Mouse (Mus musculus) limb, embryonic 11.5 days (tissue): ENCODE results near the gene Dmc1. TPM values are rescaled to one million over a fixed set of nuclear protein-coding genes. Genes with fewer than 3 reads are reported as not detected.

Experiments used
- ATAC-seq: fragments of 200-750 bp; cut with Nextera tagmentation; 2 replicates; pipeline ENCODE4 v1.8.0; 2017; ENCODE audit warnings: low read depth; ENCODE audit not compliant: insufficient number of reproducible peaks, low FRiP score, low TSS enrichment
- DNase-seq: peaks from one replicate; pipeline ENCODE4 v3.0.0-alpha.2; 2015; ENCODE audit warnings: low spot score
- H3K27ac ChIP-seq: fragments of 300-500 bp; sonication (generic); replicated peaks from 2 replicates; pipeline ENCODE4 v1.5.1; 2014; ENCODE audit warnings: low read depth, mild to moderate bottlenecking, low read length
- H3K27me3 ChIP-seq: fragments of 300-500 bp; sonication (generic); 2 replicates; pipeline ENCODE4 v1.6.1; 2014; ENCODE audit warnings: mild to moderate bottlenecking, low read length, mixed read lengths; ENCODE audit not compliant: control insufficient read depth, insufficient read depth
- H3K36me3 ChIP-seq: fragments of 300-500 bp; sonication (generic); 2 replicates; pipeline ENCODE4 v1.6.1; 2014; ENCODE audit warnings: mild to moderate bottlenecking, low read length, moderate library complexity, mixed read lengths; ENCODE audit not compliant: control insufficient read depth, insufficient read depth
- H3K4me1 ChIP-seq: fragments of 300-500 bp; sonication (generic); 2 replicates; pipeline ENCODE4 v1.6.1; 2014; ENCODE audit warnings: low read length, mixed read lengths; ENCODE audit not compliant: control insufficient read depth, insufficient read depth
- H3K4me2 ChIP-seq: fragments of 300-500 bp; sonication (generic); 2 replicates; pipeline ENCODE4 v1.6.1; 2014; ENCODE audit warnings: low read depth, mild to moderate bottlenecking, moderate library complexity; ENCODE audit not compliant: severe bottlenecking
- H3K4me3 ChIP-seq: fragments of 300-500 bp; sonication (generic); 2 replicates; pipeline ENCODE4 v1.5.1; 2014; ENCODE audit warnings: low read depth, low read length
- H3K9ac ChIP-seq: fragments of 300-500 bp; sonication (generic); 2 replicates; pipeline ENCODE4 v1.6.1; 2014; ENCODE audit warnings: mild to moderate bottlenecking, low read length
- H3K9me3 ChIP-seq: fragments of 300-500 bp; sonication (generic); 2 replicates; pipeline ENCODE4 v1.6.1; 2016; ENCODE audit warnings: low read length; ENCODE audit not compliant: control insufficient read depth
- WGBS: fragments of 180-500 bp; shearing (Covaris S2); extraction: QIAGEN DNeasy Blood & Tissue Kit; methylation state at CpG from one replicate; pipeline ENCODE4 v1.1.7; 2014; 5-methylcytosine and 5-hydroxymethylcytosine counted together
- polyA plus RNA-seq: library from polyadenylated mRNA; unstranded; fragments of >200 nt; fragmentation: Nextera tagmentation; extraction: Ambion mirVana; gene quantifications from 2 replicates; pipeline ENCODE4 v1.2.1, GENCODE M21; 2014

Gene Dmc1
- polyA plus RNA-seq, 1 experiment from 2014 or later = 1.2 TPM

- no peaks in the 10 kb centered on the region for H3K4me1 ChIP-seq
- H3K27me3 ChIP-seq = no peaks in the 10 kb centered on the region
- peaks cover 2% of the 10 kb centered on the region; the same call in 1 of the 2 replicates for H3K36me3 ChIP-seq
- 89% methylated on average over 7 of the region's 7 CpGs for WGBS
- H3K27ac ChIP-seq = no peak overlapping the region
- no peaks in the 10 kb centered on the region for H3K9me3 ChIP-seq
- no peak overlapping the region for H3K4me2 ChIP-seq
- ATAC-seq (no peak), DNase-seq (no peak)
- no peak overlapping the region for H3K9ac ChIP-seq
- H3K4me3 ChIP-seq = no peak overlapping the region
Measured at GRCm38 (mm10) chr15:79618456-79618855, 13.5 kb upstream of the Dmc1 start.

GRCm38 (mm10) chr15:79617135-79617534, 12.2 kb upstream of the Dmc1 start:
- no peak overlapping the region for H3K4me2 ChIP-seq
- no peak overlapping the region for H3K9ac ChIP-seq
- H3K4me3 ChIP-seq = no peak overlapping the region
- DNase-seq (no peak), ATAC-seq (no peak)
- peaks cover 2% of the 10 kb centered on the region; the same call in 1 of the 2 replicates for H3K36me3 ChIP-seq
- H3K27ac ChIP-seq = no peak overlapping the region
- H3K4me1 ChIP-seq = no peaks in the 10 kb centered on the region
- 87% methylated on average over 11 of the region's 11 CpGs for WGBS
- no peaks in the 10 kb centered on the region for H3K9me3 ChIP-seq
- no peaks in the 10 kb centered on the region for H3K27me3 ChIP-seq

- Histone ChIP-seq H3K27me3 (no peaks in the 10 kb centered on the region), H3K36me3 (peaks cover 2% of the 10 kb centered on the region; the same call in 1 of the 2 replicates)
- whole genome bisulfite sequencing = 88% methylated on average over 5 of the region's 5 CpGs
Measured at GRCm38 (mm10) chr15:79616729-79617128, 11.8 kb upstream of the Dmc1 start.

GRCm38 (mm10) chr15:79615501-79615900, 10.6 kb upstream of the Dmc1 start:
- ATAC-seq (no peak), DNase-seq (no peak)
- H3K27me3 ChIP-seq = no peaks in the 10 kb centered on the region
- no peaks in the 10 kb centered on the region for H3K9me3 ChIP-seq
- H3K4me3 ChIP-seq = no peak overlapping the region
- H3K4me1 ChIP-seq = no peaks in the 10 kb centered on the region
- no peak overlapping the region for H3K4me2 ChIP-seq
- 69% methylated on average over 7 of the region's 7 CpGs for WGBS
- no peak overlapping the region for H3K27ac ChIP-seq
- no peak overlapping the region for H3K9ac ChIP-seq
- peaks cover 2% of the 10 kb centered on the region; the same call in 1 of the 2 replicates for H3K36me3 ChIP-seq

More at GRCm38 (mm10) chr15:79616729-79617128, 11.8 kb upstream of the Dmc1 start:
- H3K4me3 ChIP-seq = no peak overlapping the region
- H3K9me3 ChIP-seq = no peaks in the 10 kb centered on the region
- no peak overlapping the region for H3K4me2 ChIP-seq
- DNase-seq (no peak), ATAC-seq (no peak)
- H3K9ac ChIP-seq = no peak overlapping the region
- H3K27ac ChIP-seq = no peak overlapping the region
- no peaks in the 10 kb centered on the region for H3K4me1 ChIP-seq

GRCm38 (mm10) chr15:79609226-79609625, 4.3 kb upstream of the Dmc1 start:
- Histone ChIP-seq H3K4me2 (no peak overlapping the region), H3K27ac (no peak overlapping the region), H3K27me3 (0 out of 2 replicates have a peak, but pooled peaks cover 4% of the 10 kb centered on the region), H3K4me1 (0 out of 2 replicates have a peak, but pooled peaks cover 2% of the 10 kb centered on the region), H3K9me3 (peaks cover 3% of the 10 kb centered on the region; the same call in 1 of the 2 replicates), H3K9ac (no peak overlapping the region), H3K36me3 (no peaks in the 10 kb centered on the region; the same call in 1 of the 2 replicates), H3K4me3 (no peak overlapping the region)
- ATAC-seq (no peak), DNase-seq (no peak)
- WGBS = 100% methylated on average over 2 of the region's 2 CpGs

- H3K9ac ChIP-seq = no peak overlapping the region
- no peak overlapping the region for H3K4me2 ChIP-seq
- ATAC-seq = no peak
- 0 out of 2 replicates have a peak, but pooled peaks cover 2% of the 10 kb centered on the region for H3K4me1 ChIP-seq
- no peaks in the 10 kb centered on the region; the same call in 1 of the 2 replicates for H3K36me3 ChIP-seq
- no peak overlapping the region for H3K27ac ChIP-seq
- DNase-seq = no peak
- WGBS = 85% methylated on average over 7 of the region's 7 CpGs
- no peak overlapping the region for H3K4me3 ChIP-seq
- H3K9me3 ChIP-seq = peaks cover 4% of the 10 kb centered on the region; the same call in 1 of the 2 replicates
- 0 out of 2 replicates have a peak, but pooled peaks cover 4% of the 10 kb centered on the region for H3K27me3 ChIP-seq
Measured at GRCm38 (mm10) chr15:79608214-79608613, 3.3 kb upstream of the Dmc1 start.

GRCm38 (mm10) chr15:79607757-79608156, 2.8 kb upstream of the Dmc1 start:
- H3K4me2 ChIP-seq = no peak overlapping the region
- no peaks in the 10 kb centered on the region for H3K36me3 ChIP-seq
- peaks cover 4% of the 10 kb centered on the region; the same call in 1 of the 2 replicates for H3K9me3 ChIP-seq
- 59% methylated on average over 2 of the region's 2 CpGs for WGBS
- no peak overlapping the region for H3K4me3 ChIP-seq
- no peak for ATAC-seq
- H3K9ac ChIP-seq = no peak overlapping the region
- H3K27me3 ChIP-seq = 0 out of 2 replicates have a peak, but pooled peaks cover 4% of the 10 kb centered on the region
- no peak overlapping the region for H3K27ac ChIP-seq
- H3K4me1 ChIP-seq = 0 out of 2 replicates have a peak, but pooled peaks cover 2% of the 10 kb centered on the region
- no peak for DNase-seq

- no peak for DNase-seq
Measured at GRCm38 (mm10) chr15:79606161-79606560, 1.3 kb upstream of the Dmc1 start.

More at GRCm38 (mm10) chr15:79606161-79606560, 1.3 kb upstream of the Dmc1 start:
- no peak overlapping the region for H3K9ac ChIP-seq
- no peaks in the 10 kb centered on the region for H3K36me3 ChIP-seq
- no peak overlapping the region for H3K4me3 ChIP-seq
- WGBS = 91% methylated on average over 12 of the region's 12 CpGs
- peaks cover 4% of the 10 kb centered on the region; the same call in 1 of the 2 replicates for H3K9me3 ChIP-seq
- H3K27me3 ChIP-seq = 0 out of 2 replicates have a peak, but pooled peaks cover 4% of the 10 kb centered on the region
- H3K27ac ChIP-seq = no peak overlapping the region
- no peak for ATAC-seq
- no peak overlapping the region for H3K4me2 ChIP-seq
- H3K4me1 ChIP-seq = 0 out of 2 replicates have a peak, but pooled peaks cover 2% of the 10 kb centered on the region
